In the genomic region with DNA sequence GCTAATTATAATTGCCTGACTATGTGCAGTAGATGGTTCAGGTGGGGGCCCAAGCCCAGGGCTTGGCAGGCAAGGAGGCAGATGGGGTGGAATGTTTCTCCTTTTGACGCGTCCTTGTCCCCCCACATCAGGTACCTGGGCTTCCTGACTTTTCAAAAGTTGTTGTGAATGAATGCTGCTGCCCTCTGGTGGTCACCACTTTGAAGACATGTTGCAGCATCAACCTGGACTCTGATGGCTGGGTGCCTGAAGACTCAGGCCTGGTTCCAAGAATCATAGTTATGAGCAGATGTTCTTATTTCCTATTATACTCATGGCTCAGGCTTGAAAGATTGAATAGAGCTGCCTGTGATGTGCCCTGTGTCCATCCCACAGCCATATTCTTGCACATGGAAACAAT, we compare ENCODE assay signal across 8 mouse cellular contexts.
DNase-seq lines count a peak whose midpoint lies in the region; ATAC-seq and TF ChIP-seq lines count a peak whose summit lies in the region.

No protein-coding gene starts in this region.

- peak; percentile 71 for TF ChIP-seq CTCF in Patski (IDR thresholded peaks at IDR 0.05)

- no peaks in the 10 kb centered on the region for H3K9me3 ChIP-seq in heart, embryonic 11.5 days (replicated peaks; ENCODE audit: control insufficient read depth, low read length)
- H3K9me3 ChIP-seq in hindbrain, embryonic 16.5 days (ENCODE audit: control insufficient read depth, low read length) = no peaks in the 10 kb centered on the region

- POLR2A ChIA-PET in Patski (lab: Charles Lee) = no interaction called here

- no peak for ATAC-seq in heart, embryonic 11.5 days (replicated peaks; ENCODE audit: insufficient number of reproducible peaks, low FRiP score, low TSS enrichment)
- ATAC-seq in Patski = no peak
- no peak for ATAC-seq in hindbrain, embryonic 16.5 days

- no peaks in the 10 kb centered on the region for H3K36me3 ChIP-seq in heart, embryonic 11.5 days (ENCODE audit: control insufficient read depth, insufficient read depth, low read length)
- H3K36me3 ChIP-seq in hindbrain, embryonic 16.5 days (ENCODE audit: control insufficient read depth, insufficient read depth, low read length) = no peaks in the 10 kb centered on the region

- no peak overlapping the region for H3K4me2 ChIP-seq in heart, embryonic 11.5 days
- H3K4me2 ChIP-seq in hindbrain, embryonic 16.5 days (ENCODE audit: low read length) = no peak overlapping the region

- no peak overlapping the region for H3K9ac ChIP-seq in heart, embryonic 11.5 days (ENCODE audit: low read depth, low read length)
- no peak overlapping the region for H3K9ac ChIP-seq in hindbrain, embryonic 16.5 days (ENCODE audit: low read depth, low read length)

- no peak overlapping the region for H3K4me3 ChIP-seq in heart, embryonic 11.5 days (ENCODE audit: low read depth, low read length)
- H3K4me3 ChIP-seq in hindbrain, embryonic 16.5 days (ENCODE audit: low read length) = no peak overlapping the region

- H3K4me1 ChIP-seq in heart, embryonic 11.5 days (ENCODE audit: control insufficient read depth, insufficient read depth, low read length) = no peaks in the 10 kb centered on the region
- H3K4me1 ChIP-seq in hindbrain, embryonic 16.5 days (ENCODE audit: control insufficient read depth, insufficient read depth, low read depth, low read length) = no peaks in the 10 kb centered on the region

- intact Hi-C loops in heart, postnatal 14 days (cut with DNase I) = no loop called here
- intact Hi-C loops in left cerebral cortex, postnatal 4 days (cut with DNase I) = no loop called here

- 35% methylated on average over 2 of the region's 2 CpGs for WGBS in heart, embryonic 11.5 days (ENCODE audit: insufficient replicate concordance)
- WGBS in hindbrain, embryonic 16.5 days = 35% methylated on average over 2 of the region's 2 CpGs

- CTCF ChIA-PET in Patski (lab: Charles Lee) = no interaction called here

- in situ Hi-C loops in Patski (cut with MboI; ENCODE audit: low pct_unique_long_range_greater_than_20kb) = no loop called here

- DNase-seq in heart, postnatal 14 days = peak; percentile 12 to 41
- DNase-seq in 416B (ENCODE audit: low read depth) = peak; percentile 21
- DNase-seq in Patski (ENCODE audit: low read depth, low spot score) = no peak
- peak; percentile 26 for DNase-seq in embryo, embryonic 10.5 days (ENCODE audit: low spot score)
- DNase-seq in left cerebral cortex, postnatal 4 days = peak; percentile 46
- peak; percentile 0 for DNase-seq in skeletal muscle tissue, adult 2 months (ENCODE audit: low read depth, low spot score)

- no peaks in the 10 kb centered on the region for H3K27me3 ChIP-seq in heart, embryonic 11.5 days (ENCODE audit: control insufficient read depth, insufficient read depth, low read length)
- peaks cover 29% of the 10 kb centered on the region for H3K27me3 ChIP-seq in Patski
- H3K27me3 ChIP-seq in hindbrain, embryonic 16.5 days (replicated peaks; ENCODE audit: control insufficient read depth, insufficient read depth, low read length) = no peaks in the 10 kb centered on the region

- H3K27ac ChIP-seq in heart, embryonic 11.5 days (ENCODE audit: low read depth, low read length) = no peak overlapping the region
- no peak overlapping the region for H3K27ac ChIP-seq in hindbrain, embryonic 16.5 days (ENCODE audit: low read depth, low read length)
